Mouse (Mus musculus): ENCODE results near the gene Ccdc188. TPM values are rescaled to one million over a fixed set of nuclear protein-coding genes. Genes with fewer than 3 reads are reported as not detected.

The Ccdc188 gene
- polyA plus RNA-seq, 1 experiment = not detected

GRCm38 (mm10) chr16:18197881-18198280 lies 19.8 kb upstream of the Ccdc188 start:
- H3K4me1 ChIP-seq (ENCODE audit: control insufficient read depth) = no peaks in the 10 kb centered on the region
- H3K36me3 ChIP-seq (ENCODE audit: control insufficient read depth) = no peaks in the 10 kb centered on the region
- no peak for TF ChIP-seq GATA1 (IDR thresholded peaks at IDR 0.05; ENCODE audit: low read length)
- H3K4me3 ChIP-seq (replicated peaks) = no peak overlapping the region
- no peaks in the 10 kb centered on the region for H3K9me3 ChIP-seq (ENCODE audit: control insufficient read depth, low read length)
- no peaks in the 10 kb centered on the region for H3K27me3 ChIP-seq (ENCODE audit: control insufficient read depth)

GRCm38 (mm10) chr16:18198365-18199098 lies 19.1 kb upstream of the Ccdc188 start:
- H3K4me3 ChIP-seq (replicated peaks) = no peak overlapping the region
- no peaks in the 10 kb centered on the region for H3K36me3 ChIP-seq (ENCODE audit: control insufficient read depth)
- H3K9me3 ChIP-seq (ENCODE audit: control insufficient read depth, low read length) = no peaks in the 10 kb centered on the region
- no peaks in the 10 kb centered on the region for H3K27me3 ChIP-seq (ENCODE audit: control insufficient read depth)
- no peaks in the 10 kb centered on the region for H3K4me1 ChIP-seq (ENCODE audit: control insufficient read depth)
- no peak for TF ChIP-seq GATA1 (IDR thresholded peaks at IDR 0.05; ENCODE audit: low read length)
- TF ChIP-seq TAL1 (IDR thresholded peaks at IDR 0.05; ENCODE audit: low read length) = no peak

- Histone ChIP-seq H3K27me3 (ENCODE audit: control insufficient read depth) (no peaks in the 10 kb centered on the region), H3K9me3 (ENCODE audit: control insufficient read depth, low read length) (no peaks in the 10 kb centered on the region), H3K4me1 (ENCODE audit: control insufficient read depth) (no peaks in the 10 kb centered on the region), H3K36me3 (ENCODE audit: control insufficient read depth) (no peaks in the 10 kb centered on the region), H3K4me3 (replicated peaks) (no peak overlapping the region)
- no peak for TF ChIP-seq GATA1 (IDR thresholded peaks at IDR 0.05; ENCODE audit: low read length)
- TF ChIP-seq TAL1 (IDR thresholded peaks at IDR 0.05; ENCODE audit: low read length) = no peak
These were observed 17.6 kb upstream of the Ccdc188 start for GRCm38 (mm10) chr16:18200062-18200461.

DNA sequence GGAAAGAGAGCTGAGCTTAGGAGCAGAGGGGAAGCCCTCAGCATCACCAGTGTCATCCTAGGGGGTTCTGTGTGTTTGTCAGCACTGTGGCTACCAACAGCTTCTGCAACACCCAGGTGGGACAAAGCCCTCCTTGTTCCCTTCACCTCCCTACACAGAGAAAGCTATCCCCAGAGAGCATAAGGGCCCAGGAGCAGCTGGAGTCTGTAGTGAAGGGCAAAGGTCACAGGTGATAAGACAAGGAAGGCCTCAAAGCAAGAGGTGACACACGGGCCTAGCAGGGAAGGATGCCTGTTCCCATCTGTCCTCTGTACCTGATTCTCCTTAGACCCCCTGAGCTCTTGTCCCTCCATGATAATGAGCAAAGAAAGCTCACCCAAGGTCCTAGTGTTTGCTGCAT lies 16.1 kb upstream of the Ccdc188 start:
- TF ChIP-seq GATA1 (IDR thresholded peaks at IDR 0.05; ENCODE audit: low read length) (no peak), TAL1 (IDR thresholded peaks at IDR 0.05; ENCODE audit: low read length) (no peak)

DNA sequence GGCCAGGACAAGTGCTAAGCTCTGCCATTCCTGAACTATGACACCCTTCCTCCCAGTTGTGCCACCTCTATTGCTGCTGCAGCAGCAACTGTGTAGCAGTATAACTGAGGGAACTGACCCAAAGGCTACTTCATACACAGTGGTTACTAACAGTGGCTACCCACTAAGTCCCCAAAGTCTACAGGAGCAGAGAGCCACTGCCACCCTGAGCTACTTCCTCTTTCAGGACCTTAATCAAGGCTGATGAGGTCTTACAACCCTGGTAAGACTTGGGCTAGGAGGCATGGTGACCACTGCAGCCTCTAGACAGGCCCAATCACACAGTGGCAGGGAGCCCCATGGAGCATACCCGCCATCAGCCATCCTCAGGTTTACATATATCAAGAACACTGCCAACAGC lies 15.6 kb upstream of the Ccdc188 start:
- Histone ChIP-seq H3K4me3 (replicated peaks) (no peak overlapping the region), H3K27me3 (ENCODE audit: control insufficient read depth) (no peaks in the 10 kb centered on the region; the same call in 1 of the 2 replicates), H3K36me3 (ENCODE audit: control insufficient read depth) (no peaks in the 10 kb centered on the region), H3K4me1 (ENCODE audit: control insufficient read depth) (no peaks in the 10 kb centered on the region), H3K9me3 (ENCODE audit: control insufficient read depth, low read length) (no peaks in the 10 kb centered on the region)
- TF ChIP-seq TAL1 (IDR thresholded peaks at IDR 0.05; ENCODE audit: low read length) = no peak
- no peak for TF ChIP-seq GATA1 (IDR thresholded peaks at IDR 0.05; ENCODE audit: low read length)

More for the DNA sequence above, 16.1 kb upstream of the Ccdc188 start:
- no peaks in the 10 kb centered on the region; the same call in 1 of the 2 replicates for H3K27me3 ChIP-seq (ENCODE audit: control insufficient read depth)
- H3K4me3 ChIP-seq (replicated peaks) = no peak overlapping the region
- H3K4me1 ChIP-seq (ENCODE audit: control insufficient read depth) = no peaks in the 10 kb centered on the region
- no peaks in the 10 kb centered on the region for H3K9me3 ChIP-seq (ENCODE audit: control insufficient read depth, low read length)
- no peaks in the 10 kb centered on the region for H3K36me3 ChIP-seq (ENCODE audit: control insufficient read depth)

DNA sequence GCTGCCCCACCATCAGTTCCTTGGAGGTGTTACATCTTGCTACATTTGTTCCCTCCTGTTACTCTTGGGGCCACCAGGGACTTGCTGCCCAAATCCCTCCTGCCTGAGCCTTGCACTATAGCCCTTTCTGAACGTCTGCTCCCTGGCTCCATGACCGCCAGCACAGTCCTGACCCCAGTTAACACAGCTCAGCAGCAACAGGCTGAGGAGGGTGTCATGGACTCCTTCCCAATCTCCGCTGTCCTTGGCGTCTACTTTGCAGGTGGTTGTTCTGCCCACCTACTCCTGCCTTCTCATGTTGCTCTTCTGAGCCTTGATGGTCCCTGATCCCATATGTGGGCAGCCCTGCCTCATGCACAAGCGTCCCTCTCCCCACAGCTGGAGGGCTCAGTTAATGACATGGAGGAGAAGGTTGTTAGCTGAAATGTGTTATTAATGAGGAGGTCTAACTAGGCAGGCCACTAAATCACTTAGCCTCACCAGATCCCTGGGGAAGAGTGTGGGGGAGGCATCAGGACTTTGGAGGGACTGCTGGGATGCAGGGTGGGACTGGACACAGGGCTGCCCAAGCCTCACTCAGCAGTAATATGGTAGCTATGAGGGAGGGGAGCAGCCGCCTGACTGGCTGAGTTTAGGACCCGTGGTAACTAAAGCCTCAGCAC lies 14.1 kb upstream of the Ccdc188 start:
- H3K36me3 ChIP-seq (ENCODE audit: control insufficient read depth) = no peaks in the 10 kb centered on the region
- no peak overlapping the region for H3K4me3 ChIP-seq (replicated peaks)
- H3K27me3 ChIP-seq (ENCODE audit: control insufficient read depth) = no peaks in the 10 kb centered on the region; the same call in 1 of the 2 replicates
- no peaks in the 10 kb centered on the region for H3K4me1 ChIP-seq (ENCODE audit: control insufficient read depth)
- H3K9me3 ChIP-seq (ENCODE audit: control insufficient read depth, low read length) = no peaks in the 10 kb centered on the region
- no peak for TF ChIP-seq GATA1 (IDR thresholded peaks at IDR 0.05; ENCODE audit: low read length)
- 0 out of 3 replicates have a peak, but pooled peaks have one; percentile 2 for TF ChIP-seq TAL1 (IDR thresholded peaks at IDR 0.05; ENCODE audit: low read length)

DNA sequence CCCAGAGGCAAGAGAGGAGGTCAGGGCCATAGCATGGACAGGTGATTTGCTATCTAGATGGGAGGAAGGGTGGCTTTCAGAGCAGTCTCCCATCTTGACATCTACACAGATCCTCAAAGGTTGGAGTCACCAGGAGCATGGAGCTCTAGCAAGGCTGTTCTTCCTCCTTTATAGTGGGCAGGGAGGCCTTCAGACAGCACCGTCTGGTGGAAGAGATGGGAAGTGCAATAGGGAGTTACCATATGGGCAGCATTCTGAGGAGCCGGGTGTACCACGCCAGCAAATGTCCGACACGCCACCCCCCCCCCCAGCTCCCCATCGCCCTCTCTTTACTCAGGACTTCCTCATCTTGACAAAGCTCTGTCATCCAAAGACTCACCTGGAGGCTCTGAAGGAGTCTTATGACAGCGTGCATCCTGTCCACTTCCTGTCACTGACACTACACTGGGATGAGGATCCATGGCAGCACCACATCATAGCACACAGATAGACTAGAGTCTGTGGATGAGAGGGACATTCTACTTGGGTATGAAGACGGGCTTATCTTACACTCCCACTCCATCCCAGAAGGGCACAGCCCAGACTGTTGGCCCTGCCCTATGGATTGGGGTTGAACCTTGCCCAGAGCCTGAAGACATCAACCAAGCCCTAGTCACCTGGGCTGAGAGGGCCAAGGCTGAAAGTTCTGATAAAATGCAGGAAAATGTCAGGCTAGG lies 6.8 kb upstream of the Ccdc188 start:
- Histone ChIP-seq H3K9me3 (ENCODE audit: control insufficient read depth, low read length) (no peaks in the 10 kb centered on the region), H3K4me3 (replicated peaks) (no peak overlapping the region), H3K4me1 (ENCODE audit: control insufficient read depth) (peaks cover 5% of the 10 kb centered on the region), H3K27me3 (ENCODE audit: control insufficient read depth) (no peaks in the 10 kb centered on the region; the same call in 1 of the 2 replicates), H3K36me3 (ENCODE audit: control insufficient read depth) (no peaks in the 10 kb centered on the region)
- TF ChIP-seq TAL1 (IDR thresholded peaks at IDR 0.05; ENCODE audit: low read length) = no peak
- TF ChIP-seq GATA1 (IDR thresholded peaks at IDR 0.05; ENCODE audit: low read length) = no peak

DNA sequence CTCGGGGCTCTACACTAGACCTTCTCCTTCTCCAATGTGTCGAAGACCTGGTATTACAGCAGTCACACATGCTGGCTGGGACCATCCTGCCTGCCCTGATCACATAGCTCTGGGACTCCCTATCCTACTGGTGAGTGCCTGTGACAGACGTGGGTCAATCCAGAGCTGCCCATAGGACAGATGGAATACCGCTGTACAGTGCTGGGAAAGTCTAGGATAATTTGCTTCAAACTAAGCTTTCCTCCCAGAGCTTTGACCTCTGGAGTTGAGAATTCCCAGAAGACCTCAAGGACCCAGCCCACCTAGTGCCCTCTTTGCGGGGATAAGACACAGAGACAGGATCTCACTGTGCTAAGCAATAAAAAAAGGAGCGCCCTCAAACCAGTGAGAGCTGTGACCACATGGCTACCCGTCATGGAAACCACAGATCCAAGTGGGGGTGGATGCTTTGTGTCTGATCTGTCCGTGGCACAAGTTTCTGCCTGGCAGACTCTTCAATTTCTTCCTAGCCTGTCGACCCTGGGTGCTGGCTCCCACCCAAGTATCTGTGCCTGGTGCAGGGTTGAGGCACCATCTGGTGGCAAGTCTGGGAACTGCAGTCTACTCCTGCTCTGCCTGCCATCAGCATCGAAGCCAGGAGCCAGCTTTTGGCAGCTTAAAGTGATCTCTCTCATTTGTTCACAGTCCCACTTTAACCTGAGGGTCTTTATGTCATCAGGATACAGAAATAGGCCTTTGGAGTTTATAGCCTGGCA lies 6.1 kb upstream of the Ccdc188 start:
- H3K27me3 ChIP-seq (ENCODE audit: control insufficient read depth) = no peaks in the 10 kb centered on the region; the same call in 1 of the 2 replicates

More for the DNA sequence above, 6.1 kb upstream of the Ccdc188 start:
- H3K4me1 ChIP-seq (ENCODE audit: control insufficient read depth) = peaks cover 5% of the 10 kb centered on the region
- H3K4me3 ChIP-seq (replicated peaks) = no peak overlapping the region
- no peaks in the 10 kb centered on the region for H3K9me3 ChIP-seq (ENCODE audit: control insufficient read depth, low read length)
- no peaks in the 10 kb centered on the region for H3K36me3 ChIP-seq (ENCODE audit: control insufficient read depth)
- TF ChIP-seq GATA1 (IDR thresholded peaks at IDR 0.05; ENCODE audit: low read length) (no peak), TAL1 (IDR thresholded peaks at IDR 0.05; ENCODE audit: low read length) (no peak)

Data from erythroblast, embryonic 14.5 days (primary cell).